Mouse (Mus musculus): ENCODE measurements around the gene Copb1.

Gene Copb1

DNA sequence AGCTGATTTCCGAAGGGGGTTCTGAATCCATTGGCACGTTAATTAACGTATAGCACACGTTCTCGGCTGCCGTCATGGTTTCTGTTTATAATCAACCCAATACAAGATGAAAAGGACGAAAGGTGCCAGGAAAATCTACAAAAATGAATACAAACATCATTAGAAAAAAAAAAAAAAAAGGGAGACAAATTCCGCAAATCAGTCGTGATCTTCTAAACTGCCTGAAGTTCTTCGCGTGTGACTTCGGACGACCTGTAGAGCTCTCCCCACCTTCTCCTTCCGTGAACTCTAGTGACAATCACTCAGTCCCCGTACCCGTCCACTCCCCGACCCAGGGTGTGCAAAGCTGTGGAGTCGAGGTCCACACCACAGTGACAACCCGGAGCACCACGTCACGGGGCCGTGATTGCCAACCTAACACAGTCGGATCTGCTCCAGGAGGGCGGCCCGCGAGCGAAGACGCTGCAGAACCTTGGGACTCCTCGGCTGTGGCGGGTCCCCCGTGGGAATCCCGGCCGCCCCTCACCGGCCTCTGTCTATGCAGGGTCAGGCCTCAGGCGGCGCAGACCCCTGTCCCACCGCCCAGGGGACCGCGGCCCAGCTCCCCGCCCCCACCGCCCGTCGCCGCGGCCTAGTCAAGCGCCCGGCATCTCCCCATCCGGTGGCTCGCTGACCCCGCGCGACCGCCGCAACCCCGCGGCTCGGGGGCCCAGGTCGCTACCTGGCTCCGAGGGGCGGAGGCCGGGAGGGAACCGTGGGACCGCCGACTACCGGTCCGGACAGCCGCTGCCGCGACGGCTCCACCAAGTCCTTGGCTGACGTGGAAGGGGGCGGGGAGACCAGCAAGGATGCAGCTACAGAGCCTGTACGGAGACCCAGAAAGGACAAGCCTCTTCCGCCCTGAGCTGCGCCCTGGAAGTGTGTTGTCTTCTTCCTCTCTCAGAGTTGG, at the start of gene Copb1:
TSS of gene Copb1 (minus strand) at position 827 of the 949 bp plus-strand sequence.
- ChIA-PET POLR2A (interaction anchor here (0.6 to 2.5 kb wide), 21 partner anchors 9 to 885 kb away, joined by 3 to 29 read pairs (median 3); partner anchors contain the start of genes Psma1 (in 3 of the 4) and Btbd10 (in 2 of the 4)), CTCF (interaction anchor here in 3 of 4 experiments (0.6 to 1.5 kb wide), 5 partner anchors 22 to 270 kb away, joined by 3 to 13 read pairs (median 4); partner anchors contain the start of gene Psma1 (in 1 of the 3))

DNA sequence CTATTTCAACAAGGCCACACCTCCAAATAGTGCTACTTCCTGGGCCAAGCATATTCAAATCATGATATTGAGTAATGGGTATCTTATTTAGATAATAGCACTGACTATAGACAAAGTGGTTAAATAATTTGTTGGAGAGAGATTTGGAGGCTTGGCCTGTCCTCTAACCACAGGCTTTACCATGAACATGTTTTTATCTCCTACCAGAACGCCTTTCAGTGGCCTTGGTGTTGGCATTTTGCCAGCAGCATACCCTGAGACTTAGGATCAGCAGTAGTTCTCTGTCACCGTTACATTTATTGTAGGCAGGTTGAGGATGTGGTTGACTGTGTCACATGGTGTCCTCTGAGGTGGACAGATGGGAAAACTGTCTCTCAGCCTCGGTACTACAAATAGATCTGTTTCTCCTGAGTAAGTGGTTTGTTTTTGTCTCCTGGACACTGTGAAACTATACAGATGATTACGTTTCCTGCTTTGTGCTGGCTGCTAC, 46.8 kb upstream of the Copb1 start:
- POLR2A ChIA-PET = interaction anchor here in 1 of 4 experiments (0.7 to 1.6 kb wide), 2 partner anchors 9 to 15 kb away, joined by 3 to 5 read pairs; no protein-coding TSS in a partner anchor
- CTCF ChIA-PET = no interaction called here

DNA sequence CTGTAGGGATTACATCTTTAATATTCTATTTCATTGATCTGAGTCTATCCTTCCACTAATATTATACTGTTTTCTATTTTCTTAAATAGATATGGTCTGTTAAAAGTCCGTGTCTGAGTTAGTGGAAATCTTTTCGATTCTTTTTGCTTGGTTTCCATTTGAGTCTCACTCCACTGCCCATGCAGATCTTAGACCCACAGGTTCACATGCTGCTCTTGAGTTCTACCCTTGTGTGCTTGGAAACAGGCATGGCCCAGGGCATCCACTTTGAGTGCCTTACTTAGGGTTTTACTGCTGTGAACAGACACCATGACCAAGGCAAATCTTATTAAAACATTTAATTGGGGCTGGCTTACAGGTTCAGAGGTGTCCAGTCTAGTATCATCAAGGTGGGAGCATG, 46.3 kb upstream of the Copb1 start:
- ChIA-PET CTCF (interaction anchor here in 1 of 4 experiments (0.6 kb wide), 1 partner anchor 10 kb away, joined by 4 read pairs; no protein-coding TSS in a partner anchor), POLR2A (no interaction called here)

DNA sequence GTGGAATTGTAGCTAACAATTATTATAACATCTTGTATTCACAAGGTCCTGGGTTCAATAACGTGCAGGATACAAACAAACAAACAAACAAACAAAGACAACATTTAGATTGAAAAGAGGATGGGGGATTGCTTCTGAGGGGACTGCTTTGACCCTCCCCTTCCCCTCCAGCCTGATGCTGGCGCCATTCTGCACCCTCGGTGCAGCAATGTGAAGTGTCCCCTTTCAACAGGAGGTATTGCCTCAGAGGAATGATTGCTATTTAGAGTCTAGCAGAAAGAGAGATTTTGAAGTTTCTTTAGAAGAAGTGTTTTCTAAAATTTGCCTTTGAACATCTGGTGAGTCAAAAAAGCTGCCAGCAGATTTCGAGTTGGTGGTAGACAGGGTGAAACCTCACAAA, 44.7 kb upstream of the Copb1 start:
- CTCF ChIA-PET = interaction anchor here in 2 of 4 experiments (0.6 to 0.7 kb wide), 2 partner anchors 23 to 27 kb away, joined by 3 to 5 read pairs; partner anchors contain the start of gene Psma1 (in 1 of the 2)

DNA sequence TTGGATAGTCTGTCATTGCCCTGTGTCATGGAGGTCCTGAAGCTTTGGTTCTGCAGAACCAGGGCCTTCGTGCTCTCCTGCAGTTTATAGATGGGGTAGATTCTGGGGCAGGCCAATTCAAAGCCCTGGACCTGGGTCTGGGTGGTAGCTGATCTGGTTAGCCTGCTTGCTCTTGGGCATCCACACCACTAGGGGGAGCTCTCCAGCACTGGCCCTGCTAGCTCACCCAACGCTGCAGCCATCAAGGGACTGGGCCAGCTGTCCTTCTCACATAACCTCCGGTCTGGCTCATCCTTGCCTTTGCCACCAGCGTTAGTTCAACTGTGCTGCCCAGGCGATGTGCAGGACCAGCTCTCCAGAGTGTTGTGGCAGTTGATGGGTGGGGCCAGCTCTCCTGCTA, 40.2 kb upstream of the Copb1 start:
- CTCF ChIA-PET = interaction anchor here (0.6 to 2.2 kb wide), 10 partner anchors 9 to 513 kb away, joined by 3 to 8 read pairs (median 4); no protein-coding TSS in a partner anchor
- POLR2A ChIA-PET = interaction anchor here in 2 of 4 experiments (0.9 to 2.9 kb wide), 5 partner anchors 9 to 121 kb away, joined by 3 to 9 read pairs (median 5); partner anchors contain the start of genes Psma1 (in 2 of the 2) and Pde3b (in 1 of the 2)

More for the DNA sequence above, 44.7 kb upstream of the Copb1 start:
- POLR2A ChIA-PET = interaction anchor here in 1 of 4 experiments (0.6 kb wide), 1 partner anchor 547 kb away, joined by 3 read pairs; no protein-coding TSS in a partner anchor

DNA sequence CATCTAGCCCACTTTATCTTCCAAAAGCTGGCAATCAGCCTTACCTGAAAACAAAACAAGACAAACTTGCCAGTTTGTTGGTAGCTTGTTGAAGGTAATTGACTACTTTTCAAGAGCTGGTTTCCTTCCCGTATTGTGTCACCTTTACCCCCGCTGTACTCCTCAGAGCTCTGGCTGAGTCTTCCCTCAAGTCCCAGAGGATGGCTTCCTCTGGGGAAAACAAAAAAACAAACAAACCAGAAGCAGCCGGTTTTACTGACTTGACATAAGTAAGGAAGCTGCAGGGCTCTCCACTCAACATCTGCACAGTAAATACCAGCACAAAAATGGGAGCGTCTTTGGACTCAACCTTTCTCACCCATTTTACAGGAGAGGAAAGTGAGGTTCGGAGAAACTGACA, 39.4 kb upstream of the Copb1 start:
- CTCF ChIA-PET = interaction anchor here in 2 of 4 experiments (0.6 to 2.2 kb wide), 4 partner anchors 11 to 18 kb away, joined by 4 to 8 read pairs (median 6); partner anchors contain the start of gene Psma1 (in 1 of the 2)
- POLR2A ChIA-PET = interaction anchor here in 2 of 4 experiments (1.1 to 2.9 kb wide), 3 partner anchors 8 to 18 kb away, joined by 3 to 9 read pairs (median 5); partner anchors contain the start of gene Psma1 (in 1 of the 2)

DNA sequence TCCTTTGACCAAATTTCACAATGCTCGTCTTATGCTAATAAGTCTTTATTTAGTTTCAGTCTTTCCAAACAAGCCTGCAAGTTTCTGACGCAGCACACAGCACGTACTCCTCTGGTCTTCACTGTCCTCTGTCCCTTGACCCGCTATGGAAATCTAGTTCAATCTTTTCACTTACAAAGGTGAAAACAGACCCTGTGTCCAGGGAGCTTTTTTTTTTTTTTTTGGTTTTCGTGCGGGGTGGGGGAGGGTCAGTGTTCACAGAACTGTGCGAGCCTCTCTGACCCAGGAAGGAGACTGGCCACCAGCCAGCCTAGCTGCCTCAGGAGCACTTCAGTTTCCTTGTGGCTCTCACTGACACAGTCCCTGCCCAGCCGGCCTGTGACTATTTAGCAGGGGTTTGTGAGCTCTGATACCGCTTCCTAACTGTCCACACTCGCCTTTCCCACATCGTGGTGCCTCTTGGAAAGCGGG, 38.0 kb upstream of the Copb1 start:
- ChIA-PET CTCF (interaction anchor here in 2 of 4 experiments (0.7 to 1.1 kb wide), 3 partner anchors 11 to 378 kb away, joined by 3 to 11 read pairs (median 4); no protein-coding TSS in a partner anchor), POLR2A (interaction anchor here in 3 of 4 experiments (0.5 to 3.2 kb wide), 11 partner anchors 8 to 810 kb away, joined by 3 to 26 read pairs (median 4); partner anchors contain the start of gene Psma1 (in 3 of the 3))

DNA sequence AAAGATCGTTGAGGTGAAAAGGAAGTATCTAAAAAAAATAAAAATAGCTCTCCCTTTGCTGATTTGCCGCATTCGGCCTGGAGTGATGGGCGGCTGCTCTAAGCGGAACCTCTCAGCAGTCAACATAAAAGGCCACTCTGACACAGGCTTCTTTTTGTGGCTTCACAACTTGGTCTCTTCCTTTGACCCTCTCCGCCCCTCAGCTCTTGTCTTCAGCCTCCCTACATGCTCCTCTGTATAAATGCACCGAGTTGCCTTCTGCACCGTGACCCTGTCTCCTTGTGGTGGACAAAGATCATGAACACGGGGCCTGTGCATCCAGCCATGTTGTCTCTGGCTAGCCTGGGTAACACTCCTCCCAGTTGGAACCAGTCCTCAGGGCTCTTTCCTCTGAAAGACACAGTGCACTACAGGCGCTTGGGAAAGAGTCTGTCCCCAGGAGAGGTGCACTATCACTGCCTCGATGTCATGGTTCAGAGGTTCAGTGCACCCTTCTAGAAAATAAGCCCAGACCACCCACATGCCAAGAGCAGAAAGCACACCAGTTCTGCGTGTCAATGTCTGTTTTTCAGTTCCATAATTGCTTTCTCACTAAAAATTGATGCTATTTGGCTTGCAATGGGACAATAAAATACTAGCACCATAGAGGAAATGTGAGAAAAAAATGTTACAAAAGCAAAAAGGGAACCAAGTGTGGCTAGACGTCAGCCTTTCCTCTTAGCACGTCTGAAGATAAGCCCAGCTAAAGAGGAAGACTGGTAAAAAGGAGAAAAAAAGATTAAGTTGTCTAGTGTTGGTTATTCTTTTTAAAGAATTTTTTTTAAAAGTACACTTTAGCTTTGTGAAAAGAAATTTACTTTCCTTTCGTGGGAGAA, 37.2 kb upstream of the Copb1 start:
- CTCF ChIA-PET = interaction anchor here in 2 of 4 experiments (0.5 to 1.5 kb wide), 4 partner anchors 9 to 378 kb away, joined by 3 to 5 read pairs (median 4); no protein-coding TSS in a partner anchor
- POLR2A ChIA-PET = interaction anchor here in 3 of 4 experiments (0.5 to 3.2 kb wide), 10 partner anchors 8 to 809 kb away, joined by 3 to 26 read pairs (median 4); partner anchors contain the start of genes Psma1 (in 3 of the 3) and Pde3b (in 1 of the 3)

DNA sequence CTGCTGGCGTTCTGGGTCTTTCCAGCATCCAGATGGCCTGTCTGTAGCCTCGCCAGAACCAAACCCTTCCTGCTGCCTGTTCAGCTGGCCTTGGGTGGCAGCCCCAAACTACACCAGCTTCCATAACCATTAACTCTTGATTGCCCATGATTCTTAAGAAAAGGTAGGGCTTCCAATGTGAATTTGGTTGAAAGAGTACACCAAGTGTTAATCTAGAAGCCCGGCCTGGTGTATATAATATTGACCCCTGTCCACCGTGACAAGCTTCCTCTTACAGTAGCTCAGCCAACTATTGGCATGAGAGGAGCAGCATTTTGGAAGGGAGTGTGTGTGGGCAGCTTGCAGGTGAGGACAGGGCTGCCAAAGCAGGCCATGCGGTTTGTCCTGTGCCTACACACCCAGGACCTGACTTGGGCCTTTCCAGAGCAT, 35.6 kb upstream of the Copb1 start:
- CTCF ChIA-PET = interaction anchor here in 1 of 4 experiments (1.3 kb wide), 1 partner anchor 9 kb away, joined by 3 read pairs; no protein-coding TSS in a partner anchor
- POLR2A ChIA-PET = interaction anchor here in 3 of 4 experiments (0.7 to 3.2 kb wide), 5 partner anchors 10 to 17 kb away, joined by 3 to 26 read pairs (median 11); partner anchors contain the start of gene Psma1 (in 3 of the 3)

DNA sequence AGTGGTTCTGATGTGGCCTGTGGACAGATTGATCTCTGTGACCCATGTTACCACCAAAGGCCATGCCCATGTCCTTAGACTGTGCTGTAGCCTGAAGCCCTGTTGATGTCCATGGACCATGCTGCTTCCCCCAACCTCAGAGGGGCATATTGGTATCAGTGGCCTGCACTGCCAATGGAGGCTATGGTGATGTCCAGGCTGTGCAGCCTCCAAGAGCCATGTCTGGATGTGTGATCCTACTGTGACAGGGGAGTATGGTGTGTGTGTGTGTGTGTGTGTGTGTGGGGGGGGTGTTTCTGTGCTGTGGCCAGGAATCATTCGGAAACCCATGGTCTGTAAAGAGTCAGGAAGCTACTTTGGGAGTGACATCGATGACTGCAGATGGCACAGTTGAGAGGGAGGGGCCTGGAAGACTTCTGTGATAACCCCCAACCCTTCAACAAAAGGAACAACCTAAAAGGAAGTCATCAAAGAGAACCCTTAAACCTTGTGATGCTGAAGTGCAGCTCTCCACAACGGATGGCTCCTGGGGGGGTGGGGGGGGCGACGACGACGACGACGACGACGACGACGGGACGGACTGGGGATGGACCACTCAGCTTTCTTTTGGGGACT, 29.9 kb upstream of the Copb1 start:
- ChIA-PET CTCF (interaction anchor here in 1 of 4 experiments (1.1 to 1.7 kb wide), 2 partner anchors 10 to 435 kb away, joined by 3 read pairs; no protein-coding TSS in a partner anchor), POLR2A (interaction anchor here in 1 of 4 experiments (2.4 kb wide), 1 partner anchor 10 kb away, joined by 9 read pairs; no protein-coding TSS in a partner anchor)

DNA sequence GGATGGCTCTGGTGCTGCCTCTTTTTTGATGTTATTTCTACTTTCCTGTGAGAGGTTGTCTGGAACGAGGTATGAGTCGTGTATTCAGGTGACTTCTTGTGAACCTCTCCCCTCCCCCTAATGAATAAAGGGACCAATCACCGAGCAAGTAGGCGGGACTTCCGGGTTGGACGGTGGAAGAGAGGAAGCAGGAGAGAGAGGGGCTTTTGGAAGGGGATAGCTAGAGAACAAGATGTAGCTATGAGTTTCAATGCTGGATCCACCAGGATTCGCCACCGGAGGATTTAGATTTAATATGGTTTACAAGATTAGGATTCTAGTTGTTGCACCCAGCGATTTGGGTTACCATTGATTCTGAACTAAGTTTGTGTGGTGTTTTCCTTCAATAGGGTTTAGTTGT, 28.5 kb upstream of the Copb1 start:
- CTCF ChIA-PET = interaction anchor here (0.6 to 1.7 kb wide), 9 partner anchors 8 to 509 kb away, joined by 3 to 7 read pairs (median 3); no protein-coding TSS in a partner anchor

DNA sequence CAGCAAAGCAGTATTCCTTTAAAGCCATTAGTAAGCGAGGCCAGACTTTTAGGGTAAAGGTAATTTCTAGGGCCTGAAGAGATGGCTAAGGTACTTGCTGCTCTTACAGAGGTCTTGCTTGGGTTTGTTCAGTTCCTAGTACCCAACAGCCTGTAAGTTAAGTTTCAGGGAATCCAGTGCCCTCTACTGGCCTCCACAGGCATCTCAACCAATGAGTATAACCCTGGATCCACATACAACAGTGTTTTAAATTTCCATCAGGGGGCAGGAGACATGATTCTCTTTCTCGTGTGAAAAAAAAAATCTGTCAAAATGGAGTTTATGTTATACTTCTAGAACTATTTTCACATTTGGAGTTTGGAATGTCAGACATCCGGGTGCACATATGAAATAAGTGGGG, 27.2 kb upstream of the Copb1 start:
- CTCF ChIA-PET = interaction anchor here (0.6 to 1.8 kb wide), 12 partner anchors 9 to 508 kb away, joined by 3 to 8 read pairs (median 3); partner anchors contain the start of gene Cyp2r1 (in 1 of the 4)

More for the DNA sequence above, 28.5 kb upstream of the Copb1 start:
- POLR2A ChIA-PET = interaction anchor here in 2 of 4 experiments (0.9 to 1.3 kb wide), 6 partner anchors 8 to 133 kb away, joined by 3 to 5 read pairs (median 3); partner anchors contain the start of genes Copb1 (in 2 of the 2) and Pde3b (in 1 of the 2)

DNA sequence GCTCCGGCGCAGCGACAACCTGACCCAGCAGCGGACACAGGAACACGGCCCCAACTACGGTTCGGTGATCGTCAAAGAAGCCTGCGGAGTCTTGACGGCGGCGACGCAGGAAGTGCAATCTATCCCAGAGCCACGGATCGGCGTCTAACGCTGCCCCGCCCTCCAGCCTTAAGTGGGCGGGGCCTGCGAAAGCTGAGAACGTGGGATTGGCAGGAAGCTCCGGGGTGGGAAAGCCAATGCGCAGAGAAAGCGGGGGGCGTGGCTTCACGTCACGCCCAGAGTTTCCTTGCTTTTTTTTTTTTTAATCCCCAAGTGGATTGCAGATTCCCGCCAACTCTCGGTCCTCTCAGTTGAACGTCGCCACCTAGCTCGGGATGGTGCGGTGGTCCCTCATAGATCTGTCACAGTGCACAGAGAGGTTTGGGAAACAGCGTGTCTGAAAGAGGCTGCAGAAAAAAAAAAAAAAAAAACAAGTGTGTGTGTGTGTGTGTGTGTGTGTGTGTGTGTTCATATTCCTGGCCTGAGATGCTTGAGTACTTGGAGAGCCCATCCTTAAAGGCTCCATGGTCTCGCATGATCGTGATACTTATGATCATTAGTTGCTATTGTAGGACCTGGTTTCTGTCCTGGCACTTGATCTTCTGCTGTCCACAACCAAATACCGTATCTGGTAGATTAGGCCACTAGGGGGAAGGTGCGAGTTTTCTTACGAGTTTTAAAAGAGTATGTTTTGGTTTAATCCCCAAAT, 21.7 kb upstream of the Copb1 start, which contains the start of gene Psma1:
TSS of gene Psma1 (minus strand) at position 114 of the 748 bp plus-strand sequence.
- POLR2A ChIA-PET = interaction anchor here (0.5 to 3.5 kb wide), 76 partner anchors 8 to 1861 kb away, joined by 3 to 29 read pairs (median 4); partner anchors contain the start of genes Copb1 (in 3 of the 4), Btbd10 (in 2 of the 4), Cyp2r1 (in 2 of the 4) and Pde3b (in 2 of the 4)
- CTCF ChIA-PET = interaction anchor here (0.6 to 1.3 kb wide), 23 partner anchors 18 to 1384 kb away, joined by 3 to 19 read pairs (median 4); partner anchors contain the start of gene Copb1 (in 1 of the 4)

More for the DNA sequence above, 27.2 kb upstream of the Copb1 start:
- POLR2A ChIA-PET = interaction anchor here in 3 of 4 experiments (0.6 to 3.5 kb wide), 6 partner anchors 9 to 354 kb away, joined by 3 to 11 read pairs (median 3); partner anchors contain the start of genes Copb1 (in 2 of the 3) and Calca (in 1 of the 3)

DNA sequence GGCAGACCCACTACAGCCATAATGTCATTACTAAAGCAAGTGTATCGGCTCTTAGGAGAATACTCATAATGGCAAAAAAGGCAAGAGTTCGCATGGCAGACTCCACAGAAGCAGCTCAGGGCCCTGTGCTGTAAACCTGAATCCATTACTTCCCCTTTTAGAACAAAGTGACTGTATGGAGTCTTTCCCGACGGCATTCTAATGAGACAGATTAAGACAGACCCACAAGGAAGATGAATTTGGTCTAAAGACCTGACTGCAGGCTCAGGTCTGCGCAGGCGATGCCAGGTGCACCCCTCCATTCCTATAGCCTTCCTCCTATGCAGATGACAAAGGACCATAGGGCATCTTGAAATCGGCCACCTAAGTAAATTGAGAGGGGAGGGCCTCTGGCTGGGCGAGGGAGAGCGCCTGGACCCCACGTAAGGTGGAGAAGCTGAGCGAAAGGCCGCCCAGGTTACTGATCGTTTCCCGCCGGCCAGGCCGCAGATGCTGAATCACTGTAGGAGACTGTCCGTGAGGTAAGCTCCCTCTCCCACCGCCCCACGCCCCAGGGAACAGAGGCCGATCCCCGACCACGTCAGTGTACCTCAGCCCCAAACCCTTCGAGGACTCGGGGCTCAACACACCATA, 21.0 kb upstream of the Copb1 start:
- CTCF ChIA-PET = interaction anchor here (0.6 to 1.3 kb wide), 24 partner anchors 19 to 1385 kb away, joined by 3 to 19 read pairs (median 4); partner anchors contain the start of gene Copb1 (in 1 of the 4)
- POLR2A ChIA-PET = interaction anchor here (0.5 to 3.5 kb wide), 76 partner anchors 10 to 1338 kb away, joined by 3 to 29 read pairs (median 4); partner anchors contain the start of genes Copb1 (in 3 of the 4), Btbd10 (in 2 of the 4), Calca (in 2 of the 4) and Cyp2r1 (in 2 of the 4)

Data from embryonic stem cell, embryonic (primary cell).